Mouse (Mus musculus): ENCODE measurements around the gene Ackr1. TPM values are rescaled to one million over a fixed set of nuclear protein-coding genes. Genes with fewer than 3 reads are reported as not detected.

The Ackr1 gene
- polyA plus RNA-seq, 2 experiments: 1.1 to 2.1 TPM

DNA sequence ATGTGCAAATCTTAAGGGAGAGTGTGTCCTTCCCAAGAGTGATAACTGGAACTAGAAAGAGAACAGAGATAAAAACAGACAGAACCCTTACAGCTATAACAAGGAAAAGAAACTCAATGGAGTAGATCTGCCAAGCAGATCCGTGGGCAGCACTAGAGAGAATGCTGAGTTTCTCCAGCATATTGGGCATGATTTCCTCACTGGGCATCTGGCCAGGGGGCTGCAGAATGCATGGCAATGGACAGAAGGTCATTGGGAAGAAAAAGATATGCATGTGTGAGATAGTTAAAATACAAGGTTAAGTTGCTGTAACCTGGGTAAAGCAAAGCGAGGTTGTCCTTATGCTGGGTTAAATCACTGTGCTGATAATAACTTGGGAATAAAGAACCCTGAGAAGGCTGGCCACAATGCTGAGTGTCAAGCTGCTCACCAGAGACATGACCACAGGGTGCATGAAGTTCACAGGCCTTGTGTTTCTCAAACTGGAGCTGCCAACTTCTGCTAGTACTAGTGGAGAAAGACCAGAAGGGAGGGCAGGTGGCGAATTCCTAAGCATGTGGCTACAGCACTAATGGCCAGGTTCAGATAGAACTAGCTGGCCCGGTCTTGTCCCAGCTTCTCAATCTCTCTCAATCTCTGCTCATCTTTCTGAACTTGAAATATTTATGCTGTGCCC lies 30.7 kb upstream of the Ackr1 start:
- Histone ChIP-seq H3K36me3 (ENCODE audit: control insufficient read depth, insufficient read depth, low read length) (no peaks in the 10 kb centered on the region), H3K9me3 (ENCODE audit: control insufficient read depth, low read length) (no peaks in the 10 kb centered on the region), H3K4me2 (replicated peaks; ENCODE audit: low read depth, low read length, severe bottlenecking) (no peak overlapping the region), H3K27me3 (ENCODE audit: control insufficient read depth, insufficient read depth, low read length) (peaks cover 32% of the 10 kb centered on the region), H3K27ac (replicated peaks; ENCODE audit: low read depth, low read length) (no peak overlapping the region), H3K4me1 (ENCODE audit: control insufficient read depth, insufficient read depth, low read length) (peaks cover 13% of the 10 kb centered on the region), H3K9ac (ENCODE audit: low read depth, low read length, severe bottlenecking) (no peak overlapping the region), H3K4me3 (replicated peaks; ENCODE audit: low read length) (no peak overlapping the region)
- TF ChIP-seq POLR2A (IDR thresholded peaks at IDR 0.05; ENCODE audit: borderline replicate concordance, extremely low read depth, insufficient read depth, insufficient read length): no peak
- no peak for ATAC-seq (ENCODE audit: low FRiP score, low read depth)
- DNase-seq (ENCODE audit: low spot score): no peak
- 74% methylated on average over 4 of the region's 4 CpGs for WGBS

DNA sequence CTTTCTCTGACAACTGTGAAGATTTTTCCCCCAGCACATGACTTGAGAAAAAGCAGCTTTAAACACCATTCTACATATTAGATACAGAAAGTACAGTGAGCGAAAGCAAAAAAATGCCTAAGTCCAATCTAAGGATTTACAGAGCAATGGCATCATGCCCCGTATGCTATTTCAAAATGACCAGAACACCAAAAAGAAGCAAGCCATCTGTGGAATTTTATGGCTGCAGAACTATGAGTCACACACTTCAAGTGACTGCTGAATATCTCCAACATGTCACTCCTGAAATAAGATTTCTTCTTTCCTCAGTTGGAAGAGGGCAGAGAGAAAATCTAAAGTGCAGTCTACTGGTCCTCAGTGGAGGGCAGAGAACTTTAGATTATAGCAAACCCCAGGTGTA lies 29.9 kb upstream of the Ackr1 start:
- WGBS: 81% methylated on average over 2 of the region's 2 CpGs

DNA sequence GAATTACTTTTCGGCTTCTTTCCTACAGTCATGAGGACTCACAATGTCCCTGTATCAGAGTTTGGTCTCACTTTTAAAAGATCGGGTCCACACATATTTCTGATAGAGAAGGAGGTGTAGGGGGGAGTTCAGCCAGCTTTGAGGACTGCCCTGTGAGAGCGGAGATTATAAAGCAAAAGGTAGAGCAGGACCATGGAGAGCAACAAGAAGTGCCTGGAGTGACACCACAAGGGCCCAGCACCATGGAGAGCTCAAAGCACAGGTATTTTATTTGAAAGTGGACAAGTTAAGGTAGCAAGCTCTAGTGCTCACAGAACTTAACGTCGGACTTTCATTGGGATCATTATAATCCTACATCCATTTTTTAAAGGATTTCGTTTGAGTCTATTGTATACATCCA lies 28.1 kb upstream of the Ackr1 start:
- H3K4me3 ChIP-seq (replicated peaks; ENCODE audit: low read length): no peak overlapping the region
- H3K4me1 ChIP-seq (ENCODE audit: control insufficient read depth, insufficient read depth, low read length): peaks cover 1% of the 10 kb centered on the region; the same call in 1 of the 2 replicates
- no peak overlapping the region for H3K27ac ChIP-seq (replicated peaks; ENCODE audit: low read depth, low read length)
- peak; percentile 87 for DNase-seq (ENCODE audit: low spot score)
- no peaks in the 10 kb centered on the region for H3K9me3 ChIP-seq (ENCODE audit: control insufficient read depth, low read length)
- no peak overlapping the region for H3K4me2 ChIP-seq (replicated peaks; ENCODE audit: low read depth, low read length, severe bottlenecking)
- TF ChIP-seq POLR2A (IDR thresholded peaks at IDR 0.05; ENCODE audit: borderline replicate concordance, extremely low read depth, insufficient read depth, insufficient read length): no peak
- ATAC-seq (ENCODE audit: low FRiP score, low read depth): peak; percentile 47; the same call in 1 of the 2 replicates
- peaks cover 14% of the 10 kb centered on the region for H3K27me3 ChIP-seq (ENCODE audit: control insufficient read depth, insufficient read depth, low read length)
- 26% methylated on average over 6 of the region's 6 CpGs for WGBS
- H3K9ac ChIP-seq (ENCODE audit: low read depth, low read length, severe bottlenecking): no peak overlapping the region
- no peaks in the 10 kb centered on the region for H3K36me3 ChIP-seq (ENCODE audit: control insufficient read depth, insufficient read depth, low read length)

More for the DNA sequence above, 29.9 kb upstream of the Ackr1 start:
- DNase-seq (ENCODE audit: low spot score): no peak
- H3K27me3 ChIP-seq (ENCODE audit: control insufficient read depth, insufficient read depth, low read length): peaks cover 29% of the 10 kb centered on the region
- no peak overlapping the region for H3K4me2 ChIP-seq (replicated peaks; ENCODE audit: low read depth, low read length, severe bottlenecking)
- no peak overlapping the region for H3K9ac ChIP-seq (ENCODE audit: low read depth, low read length, severe bottlenecking)
- H3K27ac ChIP-seq (replicated peaks; ENCODE audit: low read depth, low read length): no peak overlapping the region
- H3K36me3 ChIP-seq (ENCODE audit: control insufficient read depth, insufficient read depth, low read length): no peaks in the 10 kb centered on the region
- ATAC-seq (ENCODE audit: low FRiP score, low read depth): no peak
- H3K9me3 ChIP-seq (ENCODE audit: control insufficient read depth, low read length): no peaks in the 10 kb centered on the region
- no peak overlapping the region for H3K4me3 ChIP-seq (replicated peaks; ENCODE audit: low read length)
- peaks cover 13% of the 10 kb centered on the region for H3K4me1 ChIP-seq (ENCODE audit: control insufficient read depth, insufficient read depth, low read length)
- TF ChIP-seq POLR2A (IDR thresholded peaks at IDR 0.05; ENCODE audit: borderline replicate concordance, extremely low read depth, insufficient read depth, insufficient read length): no peak

DNA sequence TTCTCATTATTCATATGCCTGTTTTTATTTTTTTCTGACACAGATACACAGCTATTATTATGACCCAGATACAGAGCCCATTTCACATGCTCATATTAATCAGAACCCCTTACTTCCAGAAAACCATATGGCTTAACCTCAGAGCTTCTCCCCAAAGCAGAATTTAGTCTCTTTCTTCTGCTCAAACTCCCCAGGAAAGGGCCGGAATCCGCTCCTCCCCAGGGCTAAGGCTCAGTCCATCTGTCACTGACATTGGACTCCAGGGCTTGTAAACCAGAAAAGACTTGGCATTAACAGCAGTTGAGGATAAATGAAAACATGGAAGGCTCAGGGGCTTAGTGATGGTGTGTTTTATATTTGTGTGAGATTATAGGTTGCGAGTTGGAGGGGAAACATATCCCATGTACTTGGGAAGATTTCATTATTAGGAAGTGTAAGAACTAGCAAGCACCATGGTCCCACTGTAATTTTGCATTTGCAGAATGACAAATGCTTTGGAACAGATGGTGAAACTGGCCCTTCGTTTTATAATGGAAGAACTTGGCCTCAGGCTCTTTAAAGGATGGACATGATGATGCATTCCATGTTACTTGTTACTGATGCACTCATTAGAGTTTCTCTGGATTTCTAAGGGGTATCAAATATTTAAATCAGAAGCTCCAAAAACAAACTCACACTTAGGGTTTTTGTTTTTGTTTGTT lies 26.2 kb upstream of the Ackr1 start:
- H3K9me3 ChIP-seq (ENCODE audit: control insufficient read depth, low read length): no peaks in the 10 kb centered on the region
- H3K9ac ChIP-seq (ENCODE audit: low read depth, low read length, severe bottlenecking): no peak overlapping the region
- 72% methylated on average over 4 of the region's 4 CpGs for WGBS
- no peak overlapping the region for H3K4me2 ChIP-seq (replicated peaks; ENCODE audit: low read depth, low read length, severe bottlenecking)
- DNase-seq (ENCODE audit: low spot score) (no peak), ATAC-seq (ENCODE audit: low FRiP score, low read depth) (no peak)
- no peaks in the 10 kb centered on the region for H3K4me1 ChIP-seq (ENCODE audit: control insufficient read depth, insufficient read depth, low read length)
- no peak overlapping the region for H3K4me3 ChIP-seq (replicated peaks; ENCODE audit: low read length)
- no peaks in the 10 kb centered on the region for H3K27me3 ChIP-seq (ENCODE audit: control insufficient read depth, insufficient read depth, low read length)
- H3K27ac ChIP-seq (replicated peaks; ENCODE audit: low read depth, low read length): no peak overlapping the region
- no peak for TF ChIP-seq POLR2A (IDR thresholded peaks at IDR 0.05; ENCODE audit: borderline replicate concordance, extremely low read depth, insufficient read depth, insufficient read length)
- no peaks in the 10 kb centered on the region for H3K36me3 ChIP-seq (ENCODE audit: control insufficient read depth, insufficient read depth, low read length)

DNA sequence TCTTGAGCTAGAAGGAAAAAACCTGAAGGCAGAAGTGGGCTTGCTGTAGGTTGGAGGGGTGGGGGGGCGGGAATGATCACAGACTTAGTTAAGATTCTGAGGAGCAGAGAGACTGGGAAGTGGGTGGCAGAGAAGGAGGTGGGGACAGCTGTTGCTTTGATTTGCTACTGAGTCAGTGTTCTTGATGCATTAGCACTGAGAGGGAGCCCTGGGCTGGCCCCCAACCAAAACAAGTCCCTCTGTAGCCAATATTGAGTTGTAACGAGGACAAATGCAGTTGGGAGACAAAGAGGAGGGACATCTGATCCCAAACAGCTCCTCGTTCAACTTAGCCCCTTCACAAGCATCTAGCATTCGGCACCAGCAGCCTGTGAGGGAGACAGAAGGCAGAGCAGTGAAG lies 24.2 kb upstream of the Ackr1 start:
- Histone ChIP-seq H3K9ac (ENCODE audit: low read depth, low read length, severe bottlenecking) (no peak overlapping the region), H3K9me3 (ENCODE audit: control insufficient read depth, low read length) (no peaks in the 10 kb centered on the region), H3K4me3 (replicated peaks; ENCODE audit: low read length) (no peak overlapping the region), H3K27ac (replicated peaks; ENCODE audit: low read depth, low read length) (no peak overlapping the region), H3K36me3 (ENCODE audit: control insufficient read depth, insufficient read depth, low read length) (no peaks in the 10 kb centered on the region), H3K4me2 (replicated peaks; ENCODE audit: low read depth, low read length, severe bottlenecking) (no peak overlapping the region), H3K4me1 (ENCODE audit: control insufficient read depth, insufficient read depth, low read length) (no peaks in the 10 kb centered on the region), H3K27me3 (ENCODE audit: control insufficient read depth, insufficient read depth, low read length) (no peaks in the 10 kb centered on the region)
- ATAC-seq (ENCODE audit: low FRiP score, low read depth) (no peak), DNase-seq (ENCODE audit: low spot score) (no peak)
- WGBS: 34% methylated on average over 4 of the region's 4 CpGs
- TF ChIP-seq POLR2A (IDR thresholded peaks at IDR 0.05; ENCODE audit: borderline replicate concordance, extremely low read depth, insufficient read depth, insufficient read length): no peak
